Mouse (Mus musculus) limb, embryonic 15.5 days (tissue): ENCODE data around the gene Adgrg1. TPM values are rescaled to one million over a fixed set of nuclear protein-coding genes. Genes with fewer than 3 reads are reported as not detected.

Experiments
- ATAC-seq: fragments of 200-750 bp; cut with Nextera tagmentation; 2 replicates; pipeline ENCODE4 v1.8.0; 2017; ENCODE audit warnings: low read depth, moderate TSS enrichment; ENCODE audit not compliant: insufficient number of reproducible peaks, low FRiP score, low TSS enrichment
- H3K27ac ChIP-seq: fragments of 300-500 bp; sonication (generic); 2 replicates; pipeline ENCODE4 v1.5.1; 2015; ENCODE audit warnings: moderate library complexity, mild to moderate bottlenecking, inconsistent platforms
- H3K27me3 ChIP-seq: fragments of 300-500 bp; sonication (generic); 2 replicates; pipeline ENCODE4 v1.6.1; 2015; ENCODE audit warnings: inconsistent platforms
- H3K36me3 ChIP-seq: fragments of 300-500 bp; sonication (generic); 2 replicates; pipeline ENCODE4 v1.6.1; 2015; ENCODE audit warnings: inconsistent platforms
- H3K4me1 ChIP-seq: fragments of 300-500 bp; sonication (generic); 2 replicates; pipeline ENCODE4 v1.6.1; 2015; ENCODE audit warnings: inconsistent platforms
- H3K4me2 ChIP-seq: fragments of 300-500 bp; sonication (generic); 2 replicates; pipeline ENCODE4 v1.6.1; 2015; ENCODE audit warnings: mild to moderate bottlenecking, inconsistent platforms
- H3K4me3 ChIP-seq: fragments of 300-500 bp; sonication (generic); 2 replicates; pipeline ENCODE4 v1.5.1; 2015; ENCODE audit warnings: mild to moderate bottlenecking, inconsistent platforms
- H3K9ac ChIP-seq: fragments of 300-500 bp; sonication (generic); 2 replicates; pipeline ENCODE4 v1.6.1; 2015; ENCODE audit warnings: inconsistent platforms
- H3K9me3 ChIP-seq: fragments of 300-500 bp; sonication (generic); 2 replicates; pipeline ENCODE4 v1.6.1; 2016; ENCODE audit warnings: inconsistent platforms
- WGBS: fragments of 180-500 bp; shearing (Covaris S2); methylation state at CpG from one replicate; pipeline ENCODE4 v1.1.7; 2015; 5-methylcytosine and 5-hydroxymethylcytosine counted together
- polyA plus RNA-seq: library from polyadenylated mRNA; unstranded; fragments of >200 nt; fragmentation: Nextera tagmentation; extraction: Ambion mirVana; gene quantifications from 2 replicates; pipeline ENCODE4 v1.2.1, GENCODE M21; 2015

The Adgrg1 gene
- polyA plus RNA-seq, 1 experiment from 2014 or later = 25.0 TPM

GRCm38 (mm10) chr8:95049636-95050035 is 75.1 kb downstream of the Adgrg1 start:
- no peak for ATAC-seq
- Histone ChIP-seq H3K4me1 (peaks cover 6% of the 10 kb centered on the region; the same call in 1 of the 2 replicates), H3K27ac (no peak overlapping the region)

GRCm38 (mm10) chr8:95054438-95054837 is 79.9 kb downstream of the Adgrg1 start:
- Histone ChIP-seq H3K27me3 (no peaks in the 10 kb centered on the region), H3K4me2 (no peak overlapping the region), H3K4me3 (no peak overlapping the region), H3K27ac (no peak overlapping the region), H3K9me3 (no peaks in the 10 kb centered on the region), H3K36me3 (no peaks in the 10 kb centered on the region), H3K4me1 (no peaks in the 10 kb centered on the region), H3K9ac (no peak overlapping the region)
- no peak for ATAC-seq
- WGBS = 58% methylated on average over 6 of the region's 6 CpGs

More at GRCm38 (mm10) chr8:95049636-95050035, 75.1 kb downstream of the Adgrg1 start:
- WGBS = 17% methylated on average over 2 of the region's 2 CpGs
- Histone ChIP-seq H3K9ac (no peak overlapping the region), H3K4me2 (no peak overlapping the region), H3K36me3 (no peaks in the 10 kb centered on the region), H3K27me3 (no peaks in the 10 kb centered on the region), H3K9me3 (no peaks in the 10 kb centered on the region), H3K4me3 (no peak overlapping the region)

GRCm38 (mm10) chr8:95054927-95055510 is 80.5 kb downstream of the Adgrg1 start, which contains the start of gene Drc7:
Drc7 (plus strand) TSS chr8:95055103.
- H3K4me3 ChIP-seq = no peak within 1 kb of the TSS
- no peaks in the 10 kb centered on the region for H3K4me1 ChIP-seq
- no peaks in the 10 kb centered on the region for H3K36me3 ChIP-seq
- H3K27ac ChIP-seq = no peak within 1 kb of the TSS
- no peaks in the 10 kb centered on the region for H3K9me3 ChIP-seq
- WGBS = 31% methylated on average over 2 of the region's 2 CpGs
- no peak within 1 kb of the TSS for H3K9ac ChIP-seq
- H3K4me2 ChIP-seq = no peak within 1 kb of the TSS
- no peaks in the 10 kb centered on the region for H3K27me3 ChIP-seq
- no peak for ATAC-seq

- Histone ChIP-seq H3K27me3 (no peaks in the 10 kb centered on the region), H3K9me3 (no peaks in the 10 kb centered on the region), H3K36me3 (no peaks in the 10 kb centered on the region), H3K9ac (no peak overlapping the region), H3K4me3 (no peak overlapping the region), H3K4me1 (no peaks in the 10 kb centered on the region), H3K27ac (no peak overlapping the region), H3K4me2 (no peak overlapping the region)
- ATAC-seq = no peak
- 79% methylated on average over 5 of the region's 5 CpGs for WGBS
These were observed 81.9 kb downstream of the Adgrg1 start for GRCm38 (mm10) chr8:95056414-95056813.

- Histone ChIP-seq H3K36me3 (no peaks in the 10 kb centered on the region), H3K4me1 (no peaks in the 10 kb centered on the region), H3K9ac (no peak overlapping the region), H3K9me3 (no peaks in the 10 kb centered on the region), H3K4me2 (no peak overlapping the region), H3K4me3 (no peak overlapping the region), H3K27me3 (no peaks in the 10 kb centered on the region), H3K27ac (no peak overlapping the region)
- ATAC-seq = no peak
- 69% methylated on average over 6 of the region's 6 CpGs for WGBS
These were observed 84.1 kb downstream of the Adgrg1 start for GRCm38 (mm10) chr8:95058661-95059060.

GRCm38 (mm10) chr8:95059812-95060533 is 85.4 kb downstream of the Adgrg1 start:
- ATAC-seq = no peak
- no peak overlapping the region for H3K4me2 ChIP-seq
- no peak overlapping the region for H3K9ac ChIP-seq
- no peaks in the 10 kb centered on the region for H3K27me3 ChIP-seq
- H3K27ac ChIP-seq = no peak overlapping the region
- H3K4me3 ChIP-seq = no peak overlapping the region
- no peaks in the 10 kb centered on the region for H3K9me3 ChIP-seq
- no peaks in the 10 kb centered on the region for H3K4me1 ChIP-seq
- WGBS = 70% methylated on average over 6 of the region's 6 CpGs
- H3K36me3 ChIP-seq = no peaks in the 10 kb centered on the region

Other genes starting within 250 kb of the Adgrg1 start
- not detected in 2 replicates for gene Ccl22, start 229.2 kb upstream of the Adgrg1 start, polyA plus RNA-seq
- 9.3 and 12.0 TPM in 2 replicates for gene Cx3cl1, start 202.7 kb upstream of the Adgrg1 start, polyA plus RNA-seq
- not detected in 2 replicates for gene Ccl17, start 164.3 kb upstream of the Adgrg1 start, polyA plus RNA-seq
- gene Coq9, start 136.4 kb upstream of the Adgrg1 start, polyA plus RNA-seq = 74.6 and 81.5 TPM in 2 replicates
- 81.8 and 82.8 TPM in 2 replicates for gene Ciapin1, start 136.4 kb upstream of the Adgrg1 start, polyA plus RNA-seq
- 121 and 122 TPM in 2 replicates for gene Polr2c, start 117.3 kb upstream of the Adgrg1 start, polyA plus RNA-seq
- 28.2 and 32.1 TPM in 2 replicates for gene Dok4, start 98.4 kb upstream of the Adgrg1 start, polyA plus RNA-seq
- 39.5 and 41.8 TPM in 2 replicates for gene Ccdc102a, start 56.7 kb upstream of the Adgrg1 start, polyA plus RNA-seq
- 0.22 TPM in 1 of 2 replicates, not detected in the other for gene Adgrg5, start 51.1 kb upstream of the Adgrg1 start, polyA plus RNA-seq
- 3.6 and 3.7 TPM in 2 replicates for gene Adgrg3, start 42.9 kb downstream of the Adgrg1 start, polyA plus RNA-seq
- 0.09 TPM in 1 of 2 replicates, not detected in the other for gene Drc7, start 80.4 kb downstream of the Adgrg1 start, polyA plus RNA-seq
- 21.1 and 24.7 TPM in 2 replicates for gene Katnb1, start 106.4 kb downstream of the Adgrg1 start, polyA plus RNA-seq
- 19.1 and 20.7 TPM in 2 replicates for gene Kifc3, start 228.1 kb downstream of the Adgrg1 start, polyA plus RNA-seq